Mouse (Mus musculus) MEL (cell line): ENCODE results near the gene Hivep2. TPM values are rescaled to one million over a fixed set of nuclear protein-coding genes. Genes with fewer than 3 reads are reported as not detected.

Source experiments
- DNase-seq: peaks from one replicate; pipeline ENCODE4 v3.0.0; 2011; ENCODE audit warnings: low read depth, low spot score
- H3K27ac ChIP-seq: 2 replicates; pipeline ENCODE4 v1.5.1; 2012; ENCODE audit warnings: low read depth, mild to moderate bottlenecking, control low read depth, low read length, moderate library complexity; ENCODE audit not compliant: control insufficient read depth
- H3K27me3 ChIP-seq, 2 experiments: fragments of 150-350 bp in 1 of 2; sonication (generic) in 1 of 2; 2 replicates each; pipeline ENCODE4 v1.6.1; 2012; ENCODE audit warnings: low read length in 2 of 2, mild to moderate bottlenecking in 2 of 2, improper control_type of control experiment in 1 of 2, moderate library complexity in 1 of 2; ENCODE audit not compliant: insufficient read depth in 2 of 2, control insufficient read depth in 1 of 2
- H3K36me3 ChIP-seq, 2 experiments: 2 replicates each; pipeline ENCODE4 v1.6.1; 2012 to 2014; ENCODE audit warnings: low read length in 2 of 2, improper control_type of control experiment in 1 of 2, inconsistent platforms in 1 of 2, mild to moderate bottlenecking in 1 of 2; ENCODE audit not compliant: insufficient read depth in 2 of 2, control insufficient read depth in 1 of 2
- H3K4me1 ChIP-seq, 2 experiments: fragments of 150-350 bp in 1 of 2; sonication (generic) in 1 of 2; 2 replicates each; pipeline ENCODE4 v1.6.1; 2012; ENCODE audit warnings: low read length in 2 of 2, improper control_type of control experiment in 1 of 2, mild to moderate bottlenecking in 1 of 2; ENCODE audit not compliant: insufficient read depth in 2 of 2, control insufficient read depth in 1 of 2
- H3K4me3 ChIP-seq, 2 experiments: fragments of 150-350 bp in 1 of 2; sonication (generic) in 1 of 2; 2 replicates each; pipeline ENCODE4 v1.5.1; 2012; ENCODE audit warnings: low read depth in 2 of 2, low read length in 2 of 2, mild to moderate bottlenecking in 2 of 2, moderate library complexity in 2 of 2, control low read depth in 1 of 2, improper control_type of control experiment in 1 of 2; ENCODE audit not compliant: control insufficient read depth in 1 of 2, insufficient read depth in 1 of 2
- H3K79me2 ChIP-seq: 2 replicates; pipeline ENCODE4 v1.6.1; 2012; ENCODE audit warnings: mild to moderate bottlenecking, low read length, moderate library complexity; ENCODE audit not compliant: control insufficient read depth, poor library complexity, insufficient read depth
- H3K9ac ChIP-seq: 2 replicates; pipeline ENCODE4 v1.6.1; 2012; ENCODE audit warnings: low read depth, mild to moderate bottlenecking, control low read depth, low read length, moderate library complexity; ENCODE audit not compliant: control insufficient read depth, poor library complexity, severe bottlenecking
- H3K9me3 ChIP-seq: fragments of 150-350 bp; sonication (generic); replicated peaks from 2 replicates; pipeline ENCODE4 v1.6.1; 2012; ENCODE audit warnings: mild to moderate bottlenecking, low read length, improper control_type of control experiment, moderate library complexity; ENCODE audit not compliant: insufficient read depth
- BHLHE40 ChIP-seq: IDR thresholded peaks from 2 replicates; pipeline ENCODE4 v1.6.1; 2012; ENCODE audit warnings: low read depth, mild to moderate bottlenecking, inconsistent platforms, low read length, improper control_type of control experiment, borderline replicate concordance
- CTCF ChIP-seq, 3 experiments: IDR thresholded peaks in 2 of 3; conservative IDR thresholded peaks in 1 of 3; 2 replicates each; pipeline ENCODE4 v1.5.1; 2011 to 2012; ENCODE audit warnings: low read length in 3 of 3, low read depth in 2 of 3, mild to moderate bottlenecking in 2 of 3, improper control_type of control experiment in 1 of 3, inconsistent platforms in 1 of 3, mixed read lengths in 1 of 3, moderate library complexity in 1 of 3; ENCODE audit not compliant: control insufficient read depth in 1 of 3, insufficient read depth in 1 of 3, poor library complexity in 1 of 3, severe bottlenecking in 1 of 3
- E2F4 ChIP-seq: IDR thresholded peaks from 2 replicates; pipeline ENCODE4 v1.6.1; 2011; ENCODE audit warnings: low read depth, low read length, improper control_type of control experiment, borderline replicate concordance
- ETS1 ChIP-seq: IDR thresholded peaks from 2 replicates; pipeline ENCODE4 v1.6.1; 2012; ENCODE audit warnings: low read depth, mild to moderate bottlenecking, inconsistent platforms, low read length, improper control_type of control experiment, moderate library complexity
- KAT2A ChIP-seq: conservative IDR thresholded peaks from 2 replicates; pipeline ENCODE4 v1.6.1; 2012; ENCODE audit warnings: low read depth, low read length, improper control_type of control experiment, inconsistent platforms
- MAZ ChIP-seq: IDR thresholded peaks from 2 replicates; pipeline ENCODE4 v1.6.1; 2012; ENCODE audit warnings: low read depth, mild to moderate bottlenecking, inconsistent platforms, low read length, improper control_type of control experiment
- MEF2A ChIP-seq: IDR thresholded peaks from 2 replicates; pipeline ENCODE4 v1.6.1; 2014; ENCODE audit warnings: low read depth, mild to moderate bottlenecking, inconsistent platforms, low read length, improper control_type of control experiment; ENCODE audit not compliant: poor library complexity, insufficient replicate concordance, severe bottlenecking; ENCODE audit errors: extremely low read depth
- NELFE ChIP-seq: IDR thresholded peaks from 2 replicates; pipeline ENCODE4 v1.6.1; 2011; ENCODE audit warnings: low read depth, low read length, improper control_type of control experiment
- NRF1 ChIP-seq: IDR thresholded peaks from 2 replicates; pipeline ENCODE4 v1.6.1; 2014; ENCODE audit warnings: low read depth, mild to moderate bottlenecking, inconsistent platforms, low read length, improper control_type of control experiment, moderate library complexity; ENCODE audit not compliant: poor library complexity, insufficient read depth, severe bottlenecking
- POLR2A ChIP-seq, 2 experiments: IDR thresholded peaks; 2 replicates each; pipeline ENCODE4 v1.6.1; 2011 to 2012; ENCODE audit warnings: low read length in 2 of 2, mild to moderate bottlenecking in 2 of 2, control low read depth in 1 of 2, improper control_type of control experiment in 1 of 2, low read depth in 1 of 2, moderate library complexity in 1 of 2; ENCODE audit not compliant: control insufficient read depth in 1 of 2, insufficient read depth in 1 of 2, poor library complexity in 1 of 2
- POLR2AphosphoS2 ChIP-seq: IDR thresholded peaks from 2 replicates; pipeline ENCODE4 v1.6.1; 2011; ENCODE audit warnings: low read length, improper control_type of control experiment
- POLR2AphosphoS5 ChIP-seq: IDR thresholded peaks from 2 replicates; pipeline ENCODE4 v1.6.1; 2012; ENCODE audit warnings: low read depth, borderline replicate concordance, mild to moderate bottlenecking, inconsistent platforms, low read length, moderate library complexity, mixed read lengths
- RAD21 ChIP-seq: IDR thresholded peaks from 2 replicates; pipeline ENCODE4 v1.6.1; 2011; ENCODE audit warnings: mild to moderate bottlenecking, low read depth, low read length, improper control_type of control experiment
- SMC3 ChIP-seq: IDR thresholded peaks from 2 replicates; pipeline ENCODE4 v1.6.1; 2011; ENCODE audit warnings: low read depth, low read length, improper control_type of control experiment
- TAL1 ChIP-seq: IDR thresholded peaks from 2 replicates; pipeline ENCODE4 v1.6.1; 2012; ENCODE audit warnings: mild to moderate bottlenecking, inconsistent platforms, low read length, moderate library complexity, mixed read lengths
- UBTF ChIP-seq: IDR thresholded peaks from 2 replicates; pipeline ENCODE4 v1.6.1; 2012; ENCODE audit warnings: low read depth, mild to moderate bottlenecking, inconsistent platforms, low read length, improper control_type of control experiment, moderate library complexity, borderline replicate concordance; ENCODE audit not compliant: insufficient read depth
- USF1 ChIP-seq: IDR thresholded peaks from 2 replicates; pipeline ENCODE4 v1.6.1; 2014; ENCODE audit warnings: low read depth, mild to moderate bottlenecking, inconsistent platforms, low read length, improper control_type of control experiment, moderate library complexity
- USF2 ChIP-seq, 2 experiments: IDR thresholded peaks; 2 replicates each; pipeline ENCODE4 v1.6.1; 2011 to 2012; ENCODE audit warnings: improper control_type of control experiment in 2 of 2, low read length in 2 of 2, borderline replicate concordance in 1 of 2, inconsistent platforms in 1 of 2, low read depth in 1 of 2, mild to moderate bottlenecking in 1 of 2; ENCODE audit not compliant: insufficient read depth in 1 of 2
- ZKSCAN1 ChIP-seq: IDR thresholded peaks from 2 replicates; pipeline ENCODE4 v1.6.1; 2012; ENCODE audit warnings: low read depth, mild to moderate bottlenecking, inconsistent platforms, low read length, improper control_type of control experiment, moderate library complexity
- ZMIZ1 ChIP-seq: IDR thresholded peaks from 2 replicates; pipeline ENCODE4 v1.6.1; 2012; ENCODE audit warnings: low read depth, mild to moderate bottlenecking, inconsistent platforms, low read length, improper control_type of control experiment, moderate library complexity
- ZNF384 ChIP-seq: IDR thresholded peaks from 2 replicates; pipeline ENCODE4 v1.6.1; 2012; ENCODE audit warnings: low read depth, mild to moderate bottlenecking, inconsistent platforms, low read length, improper control_type of control experiment
- polyA plus RNA-seq, 2 experiments: library from polyadenylated mRNA; stranded (reverse) in 1 of 2; unstranded in 1 of 2; fragments of >175 nt in 1 of 2; fragments of >200 nt in 1 of 2; gene quantifications; 2 replicates each; pipeline versions ENCODE4 v1.2.1 to v1.2.4; 2012; ENCODE audit warnings: low replicate concordance in 2 of 2, low read depth in 1 of 2; ENCODE audit not compliant: insufficient read length in 2 of 2, insufficient read depth in 1 of 2, missing spikeins in 1 of 2
- total RNA-seq: library from RNA; depleted of rRNA; stranded (reverse); fragments of 300-350 nt; gene quantifications from 2 replicates; pipeline ENCODE4 v1.2.3, GENCODE M21; 2012

The Hivep2 gene
- total and polyA plus RNA-seq, 3 experiments, result not detected

GRCm38 (mm10) chr10:14081824-14082223 lies 115.9 kb downstream of the Hivep2 start:
- Histone ChIP-seq H3K4me3 (no peak overlapping the region), H3K79me2 (no peaks in the 10 kb centered on the region), H3K27me3 (no peaks in the 10 kb centered on the region), H3K4me1 (no peaks in the 10 kb centered on the region), H3K36me3 (no peaks in the 10 kb centered on the region), H3K9ac (no peak overlapping the region), H3K27ac (no peak overlapping the region), H3K9me3 (no peaks in the 10 kb centered on the region)
- DNase-seq, result no peak
- TF ChIP-seq UBTF (no peak), E2F4 (no peak), NELFE (no peak), SMC3 (no peak), ETS1 (no peak), USF2 (IDR thresholded peaks at IDR 0.05; ENCODE audit: borderline replicate concordance in 1 of 2, insufficient read depth in 1 of 2, low read depth in 1 of 2, low read length in 2 of 2) (no peak), USF1 (no peak), POLR2AphosphoS2 (no peak), NRF1 (no peak), MEF2A (no peak), KAT2A (no peak), POLR2AphosphoS5 (no peak), RAD21 (no peak), MAZ (no peak), ZKSCAN1 (no peak), BHLHE40 (no peak), TAL1 (no peak)

- TF ChIP-seq POLR2A (IDR thresholded peaks at IDR 0.05; ENCODE audit: control insufficient read depth in 1 of 2, insufficient read depth in 1 of 2, low read depth in 1 of 2, low read length in 2 of 2, poor library complexity in 1 of 2), result no peak
- no peak for TF ChIP-seq E2F4
- no peak for TF ChIP-seq USF1
- no peak for TF ChIP-seq ZNF384
- no peak for TF ChIP-seq ETS1
- TF ChIP-seq ZMIZ1, result no peak
- no peak for TF ChIP-seq CTCF (IDR thresholded peaks at IDR 0.05 in 2 of 3, conservative IDR thresholded peaks at IDR 0.05 in 1 of 3; ENCODE audit: control insufficient read depth in 1 of 3, insufficient read depth in 1 of 3, low read depth in 2 of 3, low read length in 3 of 3, poor library complexity in 1 of 3, severe bottlenecking in 1 of 3)
- Histone ChIP-seq H3K9ac (no peak overlapping the region), H3K27ac (no peak overlapping the region), H3K4me3 (no peak overlapping the region), H3K36me3 (no peaks in the 10 kb centered on the region), H3K9me3 (no peaks in the 10 kb centered on the region), H3K4me1 (no peaks in the 10 kb centered on the region), H3K79me2 (no peaks in the 10 kb centered on the region), H3K27me3 (no peaks in the 10 kb centered on the region)
- no peak for DNase-seq
Observed at GRCm38 (mm10) chr10:14082275-14082674, 116.4 kb downstream of the Hivep2 start.
